Mouse (Mus musculus) CD4-positive, CD25-positive, alpha-beta regulatory T cell, adult 2 months (primary cell): ENCODE results near the gene Sfxn5.

Experiments
- DNase-seq: peaks from one replicate; pipeline ENCODE4 v3.0.0-alpha.2; 2012; ENCODE audit warnings: low read depth, low spot score

The Sfxn5 gene

GRCm38 (mm10) chr6:85288193-85288857 lies 44.9 kb downstream of the Sfxn5 start:
- DNase-seq: no peak

DNA sequence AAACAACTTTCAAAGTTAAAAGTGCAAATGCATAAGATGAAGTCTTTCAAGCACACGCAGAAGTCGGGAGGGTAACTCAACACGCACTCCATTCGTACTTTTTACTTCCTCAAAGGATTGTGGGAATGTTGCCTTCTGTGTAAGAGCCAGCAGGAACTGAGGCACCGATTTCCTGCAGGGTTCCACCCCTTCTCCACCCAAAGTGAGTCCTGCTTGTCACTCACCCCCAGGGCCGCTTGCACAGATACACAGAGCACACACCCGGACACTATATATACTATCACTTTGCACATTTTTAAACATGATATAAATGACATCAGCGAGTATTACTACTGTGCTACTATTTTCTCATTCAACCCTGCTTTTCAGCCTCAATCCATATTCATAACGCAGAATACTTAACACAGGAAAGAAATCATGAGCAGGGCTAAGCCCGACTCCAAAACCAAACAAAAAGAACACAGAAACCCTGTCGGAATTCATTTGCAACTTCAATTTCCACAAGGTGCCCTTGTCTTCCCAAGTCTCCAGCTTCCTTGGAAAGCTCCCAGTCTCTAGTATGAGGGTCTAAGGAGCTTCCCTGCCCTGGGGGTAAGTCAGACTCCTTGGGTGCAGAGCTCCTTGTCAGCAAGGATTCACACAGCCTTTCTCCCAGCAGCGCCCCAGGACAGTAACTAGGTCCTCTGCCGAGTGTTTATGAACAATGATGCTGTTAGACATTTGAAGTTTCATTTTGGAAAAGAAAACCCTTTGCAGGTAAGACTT lies 46.8 kb downstream of the Sfxn5 start:
- DNase-seq: no peak

- no peak for DNase-seq
Measured at GRCm38 (mm10) chr6:85280871-85281270, 52.4 kb downstream of the Sfxn5 start.

- no peak for DNase-seq
Measured at GRCm38 (mm10) chr6:85276571-85276970, 56.7 kb downstream of the Sfxn5 start.

- no peak for DNase-seq
Measured at GRCm38 (mm10) chr6:85272436-85272835, 60.8 kb downstream of the Sfxn5 start.

- no peak for DNase-seq
Measured at GRCm38 (mm10) chr6:85266060-85266459, 67.2 kb downstream of the Sfxn5 start.

- no peak for DNase-seq
Measured at GRCm38 (mm10) chr6:85264982-85265518, 68.2 kb downstream of the Sfxn5 start.

- DNase-seq: peak; percentile 32
Measured at GRCm38 (mm10) chr6:85262865-85263515, 70.2 kb downstream of the Sfxn5 start.

GRCm38 (mm10) chr6:85259094-85259630 lies 74.1 kb downstream of the Sfxn5 start:
- no peak for DNase-seq

DNA sequence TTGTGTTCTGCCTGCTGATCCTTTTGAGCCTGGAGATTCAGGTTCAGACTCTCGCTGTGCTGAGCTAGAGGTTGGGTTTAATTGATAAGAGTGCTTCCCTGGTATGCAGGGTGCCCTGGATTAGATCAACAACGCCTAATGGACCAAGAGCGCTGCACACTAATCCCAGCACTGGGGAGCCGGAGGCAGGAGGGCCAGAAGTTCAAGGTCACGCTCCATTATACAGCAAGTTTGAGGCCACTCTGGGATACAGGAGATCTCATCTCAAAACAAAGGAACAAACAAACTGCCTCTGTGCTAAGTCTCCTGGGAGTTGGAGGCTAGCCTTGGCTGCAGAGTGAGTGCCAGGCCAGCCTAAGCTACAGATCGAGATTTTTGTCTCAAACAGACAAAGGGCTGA lies 77.6 kb downstream of the Sfxn5 start:
- DNase-seq: no peak

DNA sequence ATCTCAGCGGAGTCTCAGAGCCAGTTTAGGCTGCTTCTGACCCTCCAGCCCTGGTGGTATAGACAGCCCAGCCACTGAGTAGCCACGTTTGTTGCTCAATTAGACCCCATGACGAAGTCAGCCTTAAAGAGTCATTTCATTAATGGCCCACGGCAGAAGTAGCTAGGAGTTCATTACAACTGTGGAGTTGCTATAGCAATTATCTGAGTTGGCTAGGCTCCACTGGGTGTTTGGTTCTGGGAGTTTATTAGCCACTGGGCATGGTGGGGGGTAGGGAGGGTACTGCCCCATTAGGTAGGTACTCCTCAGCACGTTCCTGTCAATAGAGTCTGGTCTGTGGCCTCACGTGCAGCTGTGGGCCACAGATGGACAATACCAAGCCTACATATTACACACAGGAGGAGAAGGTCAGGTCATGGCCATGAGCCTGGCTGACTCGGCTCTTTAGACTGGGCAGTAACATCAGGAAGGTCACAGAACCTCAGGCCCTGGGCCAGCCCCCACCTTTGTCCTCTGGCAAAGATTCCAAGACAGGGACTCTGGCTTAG lies 79.2 kb downstream of the Sfxn5 start:
- DNase-seq: no peak

- DNase-seq: no peak
Measured at GRCm38 (mm10) chr6:85253275-85253674, 79.9 kb downstream of the Sfxn5 start.

- DNase-seq: no peak
Measured at GRCm38 (mm10) chr6:85252251-85253058, 80.8 kb downstream of the Sfxn5 start.

GRCm38 (mm10) chr6:85250811-85251241 lies 82.4 kb downstream of the Sfxn5 start:
- no peak for DNase-seq

DNA sequence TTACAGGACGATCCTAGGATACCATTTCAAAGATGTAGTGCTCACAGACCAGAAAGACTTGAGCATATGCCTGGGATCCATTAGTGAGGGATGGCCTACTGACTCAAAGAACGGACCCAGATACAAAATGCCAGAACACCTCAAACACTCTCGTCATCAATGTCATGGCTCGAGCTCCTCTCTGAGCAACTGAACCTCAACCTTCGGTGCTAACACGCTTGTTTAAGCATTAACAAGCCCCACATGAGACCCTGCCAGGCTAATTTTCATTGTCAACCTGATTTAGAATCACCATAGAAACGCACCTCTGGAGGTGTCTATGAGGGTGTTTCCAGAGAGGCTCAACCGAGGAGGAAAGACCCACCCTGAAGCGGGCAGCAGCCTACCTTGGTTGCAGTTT lies 83.4 kb downstream of the Sfxn5 start:
- no peak for DNase-seq

GRCm38 (mm10) chr6:85239044-85239489 lies 94.2 kb downstream of the Sfxn5 start:
- DNase-seq: peak; percentile 51

DNA sequence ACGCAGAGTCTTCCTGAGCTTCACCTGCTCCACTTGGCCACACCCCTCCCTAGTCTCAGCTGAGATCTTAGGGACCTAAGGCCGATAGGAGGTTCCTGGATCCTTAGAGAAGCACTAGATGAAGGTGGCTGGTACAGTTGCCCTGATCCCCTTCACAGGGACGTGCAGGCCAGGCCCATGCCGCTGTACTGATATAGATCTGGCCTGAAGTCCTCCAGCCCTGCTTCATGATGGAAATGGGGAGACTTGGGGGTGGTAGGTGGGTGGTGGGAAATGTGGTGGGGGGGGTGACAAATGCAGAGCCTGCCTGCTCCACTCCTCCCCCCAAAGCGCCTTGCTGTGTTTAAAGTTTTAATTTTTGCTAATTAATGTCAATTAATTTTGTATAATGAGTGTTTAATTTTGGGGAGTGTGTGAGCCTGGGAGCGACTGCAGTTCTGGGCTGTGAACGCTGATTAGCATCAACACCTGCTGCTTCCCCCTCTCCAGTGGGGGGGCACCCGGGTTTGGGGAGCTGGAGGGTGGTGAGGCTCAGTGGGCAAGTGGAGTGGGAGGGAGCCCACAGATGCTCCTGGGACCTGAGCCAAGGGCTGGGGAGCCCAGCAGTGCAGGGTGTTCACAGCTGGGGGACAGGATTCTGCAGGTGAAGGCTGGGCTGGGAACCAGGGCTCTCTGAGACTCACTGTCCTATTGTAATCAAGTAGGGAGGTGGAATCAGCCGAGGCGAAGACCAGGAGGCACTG lies 95.5 kb downstream of the Sfxn5 start:
- no peak for DNase-seq

GRCm38 (mm10) chr6:85237001-85237400 lies 96.2 kb downstream of the Sfxn5 start:
- DNase-seq: peak; percentile 32

- DNase-seq: no peak
Measured at GRCm38 (mm10) chr6:85234796-85235195, 98.4 kb downstream of the Sfxn5 start.
